Mouse (Mus musculus): Measurements from ENCODE around the gene 3830403N18Rik. TPM values are rescaled to one million over a fixed set of nuclear protein-coding genes. Genes with fewer than 3 reads are reported as not detected.
"Not testable (repeated sequence)": the region's sequence is repeated elsewhere in the genome, so short reads cannot be mapped to it uniquely, and the experiment has no call there.

3830403N18Rik gene
- not detected in 2 replicates for polyA plus RNA-seq (2012; rRNA removed)

- not testable (repeated sequence) for H3K4me1 ChIP-seq (ENCODE audit: control insufficient read depth, insufficient read depth, insufficient read length, low read length); H3K4me3 ChIP-seq (ENCODE audit: low read depth, low read length); H3K27me3 ChIP-seq (ENCODE audit: control insufficient read depth, insufficient read depth, low read length); H3K36me3 ChIP-seq (ENCODE audit: control insufficient read depth, insufficient read depth, low read length); H3K27ac ChIP-seq (ENCODE audit: insufficient read depth, low read depth, low read length)
- WGBS = 77% methylated on average over 15 of the region's 15 CpGs
Observed at GRCm38 (mm10) chrX:56136336-56136909, at the start of gene 3830403N18Rik. Gene 3830403N18Rik, plus strand, starts transcription at chrX:56136572.

GRCm38 (mm10) chrX:56151396-56151795, 15.0 kb downstream of the 3830403N18Rik start:
- Histone ChIP-seq H3K27me3 (ENCODE audit: control insufficient read depth, insufficient read depth, low read length) (no peaks in the 10 kb centered on the region), H3K4me1 (ENCODE audit: control insufficient read depth, insufficient read depth, insufficient read length, low read length) (no peaks in the 10 kb centered on the region), H3K4me3 (ENCODE audit: low read depth, low read length) (no peak overlapping the region), H3K36me3 (ENCODE audit: control insufficient read depth, insufficient read depth, low read length) (no peaks in the 10 kb centered on the region), H3K27ac (ENCODE audit: insufficient read depth, low read depth, low read length) (no peak overlapping the region)
- 93% methylated on average over 2 of the region's 2 CpGs for WGBS
- TF ChIP-seq CTCF (IDR thresholded peaks at IDR 0.05; ENCODE audit: extremely low read depth, insufficient read length, insufficient replicate concordance, low read depth, low read length) (no peak), POLR2A (IDR thresholded peaks at IDR 0.05; ENCODE audit: low read depth, low read length) (no peak)

GRCm38 (mm10) chrX:56186449-56186848, 50.1 kb downstream of the 3830403N18Rik start:
- H3K36me3 ChIP-seq (ENCODE audit: control insufficient read depth, insufficient read depth, low read length); H3K4me1 ChIP-seq (ENCODE audit: control insufficient read depth, insufficient read depth, insufficient read length, low read length); H3K27ac ChIP-seq (ENCODE audit: insufficient read depth, low read depth, low read length); H3K27me3 ChIP-seq (ENCODE audit: control insufficient read depth, insufficient read depth, low read length); H3K4me3 ChIP-seq (ENCODE audit: low read depth, low read length): not testable (repeated sequence)
- WGBS = no CpG with 5 or more reads among the region's 1 CpGs

Other genes starting within 250 kb of the 3830403N18Rik start
- not detected in 2 replicates for gene Gm773, start 76.3 kb downstream of the 3830403N18Rik start, polyA plus RNA-seq (2012; rRNA removed)
- gene Zfp449, start 209.8 kb downstream of the 3830403N18Rik start, polyA plus RNA-seq (2012; rRNA removed) = 0.04 and 0.06 TPM in 2 replicates
- 0.34 and 0.90 TPM in 2 replicates for gene Smim10l2a, start 238.0 kb downstream of the 3830403N18Rik start, polyA plus RNA-seq (2012; rRNA removed)

Data from small intestine, adult 2 months (tissue).